Mouse (Mus musculus): Measurements from ENCODE around the gene Lep.

GRCm38 (mm10) chr6:29074133-29074469 lies 14.1 kb downstream of the Lep start:
- no peak for TF ChIP-seq POLR2A (IDR thresholded peaks at IDR 0.05; ENCODE audit: control insufficient read depth, extremely low read depth, insufficient read depth, low read length, poor library complexity)
- TF ChIP-seq CTCF (IDR thresholded peaks at IDR 0.05; ENCODE audit: borderline replicate concordance, control insufficient read depth, extremely low read depth, insufficient read depth, low read length, poor library complexity): no peak
